Mouse (Mus musculus) olfactory bulb, adult 2 months (tissue): ENCODE data around the gene Man1c1.

Experiments used
- CTCF ChIP-seq: fragments of 200-500 bp; IDR thresholded peaks from 2 replicates; pipeline ENCODE4 v1.5.1; 2012; ENCODE audit warnings: low read depth, mild to moderate bottlenecking, low read length, moderate library complexity; ENCODE audit not compliant: insufficient read depth
- POLR2A ChIP-seq: fragments of 200-500 bp; IDR thresholded peaks from 2 replicates; pipeline ENCODE4 v1.6.1; 2012; ENCODE audit warnings: mild to moderate bottlenecking, low read depth, low read length, moderate library complexity; ENCODE audit not compliant: insufficient read depth

DNA sequence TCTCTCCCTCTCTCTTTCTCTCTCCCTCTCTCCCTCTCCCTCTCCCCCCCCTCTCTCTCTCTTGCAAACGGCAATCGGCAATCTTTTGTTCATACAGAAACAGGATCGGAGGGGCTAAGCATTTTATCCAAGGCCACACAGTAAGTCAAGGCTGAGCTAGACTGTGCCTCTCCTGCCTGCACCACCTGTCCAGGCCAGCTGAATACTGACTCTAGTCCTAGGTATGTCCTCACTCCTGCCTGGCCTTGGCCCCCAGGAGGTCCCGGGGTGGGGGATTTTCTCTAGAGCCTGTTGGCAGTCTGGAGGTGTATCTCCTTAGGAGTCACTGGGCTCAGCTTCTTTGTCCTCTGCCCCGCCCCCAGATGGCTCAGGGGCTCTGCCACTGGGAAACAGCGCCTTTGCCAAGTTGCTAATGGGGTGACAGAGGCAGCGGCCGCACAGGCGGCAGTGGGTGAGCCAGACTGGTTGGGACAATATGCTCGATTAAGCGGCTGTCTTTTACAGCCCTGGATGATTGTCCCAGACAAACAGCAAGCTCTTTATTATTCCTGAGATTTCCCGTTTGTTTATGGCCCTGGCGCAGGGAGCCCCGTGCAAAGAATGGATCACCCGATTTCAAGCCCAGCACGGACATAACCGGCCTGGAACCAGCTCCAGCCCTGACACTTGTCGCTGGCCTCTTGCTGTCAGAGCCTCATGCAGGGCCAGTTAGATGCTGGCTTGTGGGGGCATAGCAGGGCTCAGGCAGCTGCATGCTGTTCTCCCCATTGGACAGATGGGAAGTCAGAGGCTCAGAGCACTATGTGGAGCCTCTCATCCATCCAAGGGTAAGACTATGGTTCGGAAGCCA, 136.5 kb downstream of the Man1c1 start:
- TF ChIP-seq POLR2A = no peak
- TF ChIP-seq CTCF = no peak
